Mouse (Mus musculus): ENCODE results near the gene Arcn1. TPM values are rescaled to one million over a fixed set of nuclear protein-coding genes. Genes with fewer than 3 reads are reported as not detected.

Arcn1 gene
- total RNA-seq, 2 experiments from 2014 or later, result 82.7 to 82.8 TPM

DNA sequence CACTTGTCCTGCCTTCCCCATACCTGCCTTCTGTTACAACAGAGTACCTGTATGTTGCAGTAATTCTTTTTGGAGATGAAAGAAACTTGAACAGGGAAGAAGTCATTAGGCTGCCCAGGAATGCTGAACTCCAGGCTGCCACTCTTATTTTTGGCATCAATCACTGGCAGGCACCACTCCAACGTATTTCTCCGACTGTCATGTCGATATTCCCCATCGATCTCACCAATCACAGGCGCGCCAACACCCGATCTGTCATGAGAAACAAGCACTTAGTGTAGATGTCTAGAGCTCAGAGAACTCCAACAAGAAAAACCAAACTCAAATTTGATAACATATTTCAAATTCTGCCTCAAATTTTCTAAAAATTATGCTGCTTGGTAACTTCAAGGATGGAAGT, 22.3 kb downstream of the Arcn1 start:
- no peak for DNase-seq

GRCm38 (mm10) chr9:44740663-44741192, 26.9 kb downstream of the Arcn1 start:
- no peak for DNase-seq

DNA sequence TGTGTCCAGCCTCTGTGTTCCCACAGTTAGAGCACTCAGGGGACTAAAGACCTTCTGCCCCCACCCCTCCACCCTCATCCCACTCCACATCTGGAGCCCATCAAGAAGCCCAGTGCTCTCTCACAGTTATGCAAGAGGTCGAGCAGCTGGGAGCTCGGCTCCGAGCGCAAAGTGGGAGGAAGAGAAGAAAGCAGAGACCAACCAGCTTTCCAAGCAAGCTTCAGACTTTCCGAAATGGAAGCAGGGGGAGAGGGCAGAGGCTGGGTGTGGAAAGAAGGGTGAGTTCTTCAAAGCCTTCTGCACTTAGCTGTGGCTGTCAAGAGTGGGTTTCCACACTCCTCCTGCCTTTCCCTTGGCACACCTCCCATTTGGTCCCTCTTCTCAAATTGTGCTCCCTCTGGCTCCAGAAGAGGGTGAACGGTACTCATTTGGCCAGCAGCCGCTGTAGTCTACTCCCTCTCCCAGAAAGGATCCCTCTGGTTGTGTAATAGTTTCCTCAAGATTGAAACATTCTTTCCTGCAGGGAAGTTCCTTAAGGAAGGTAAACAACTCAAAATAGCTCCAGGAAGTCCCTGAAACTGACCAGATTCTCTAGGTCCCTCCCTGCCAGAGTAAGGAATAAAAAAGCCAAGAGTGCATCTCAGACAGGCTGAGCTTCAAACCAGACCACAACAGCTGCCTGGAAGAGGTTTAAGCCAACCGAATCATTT, 30.2 kb downstream of the Arcn1 start:
- DNase-seq, result peak; percentile 83 to 92

DNA sequence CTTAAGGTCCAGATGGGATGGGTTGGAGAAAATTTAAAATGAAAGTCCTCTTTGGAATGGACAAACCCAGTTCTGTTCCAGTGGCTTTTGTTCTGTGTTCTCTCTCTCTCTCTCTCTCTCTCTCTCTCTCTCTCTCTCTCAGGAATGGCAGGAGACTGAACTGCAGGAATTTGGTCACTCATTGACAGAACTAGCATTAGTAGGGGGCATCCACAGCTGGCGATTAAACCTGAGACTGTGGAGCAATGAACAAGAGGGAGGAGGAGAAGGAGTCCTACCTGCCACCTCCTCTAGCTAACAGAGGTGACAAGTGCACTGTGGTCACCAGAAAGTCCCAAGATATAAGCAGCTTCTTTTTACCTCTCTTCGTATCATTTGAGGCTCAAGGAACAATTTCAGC, 31.3 kb downstream of the Arcn1 start:
- no peak for DNase-seq

- no peak for DNase-seq
These were observed 31.8 kb downstream of the Arcn1 start for GRCm38 (mm10) chr9:44735886-44736285.

DNA sequence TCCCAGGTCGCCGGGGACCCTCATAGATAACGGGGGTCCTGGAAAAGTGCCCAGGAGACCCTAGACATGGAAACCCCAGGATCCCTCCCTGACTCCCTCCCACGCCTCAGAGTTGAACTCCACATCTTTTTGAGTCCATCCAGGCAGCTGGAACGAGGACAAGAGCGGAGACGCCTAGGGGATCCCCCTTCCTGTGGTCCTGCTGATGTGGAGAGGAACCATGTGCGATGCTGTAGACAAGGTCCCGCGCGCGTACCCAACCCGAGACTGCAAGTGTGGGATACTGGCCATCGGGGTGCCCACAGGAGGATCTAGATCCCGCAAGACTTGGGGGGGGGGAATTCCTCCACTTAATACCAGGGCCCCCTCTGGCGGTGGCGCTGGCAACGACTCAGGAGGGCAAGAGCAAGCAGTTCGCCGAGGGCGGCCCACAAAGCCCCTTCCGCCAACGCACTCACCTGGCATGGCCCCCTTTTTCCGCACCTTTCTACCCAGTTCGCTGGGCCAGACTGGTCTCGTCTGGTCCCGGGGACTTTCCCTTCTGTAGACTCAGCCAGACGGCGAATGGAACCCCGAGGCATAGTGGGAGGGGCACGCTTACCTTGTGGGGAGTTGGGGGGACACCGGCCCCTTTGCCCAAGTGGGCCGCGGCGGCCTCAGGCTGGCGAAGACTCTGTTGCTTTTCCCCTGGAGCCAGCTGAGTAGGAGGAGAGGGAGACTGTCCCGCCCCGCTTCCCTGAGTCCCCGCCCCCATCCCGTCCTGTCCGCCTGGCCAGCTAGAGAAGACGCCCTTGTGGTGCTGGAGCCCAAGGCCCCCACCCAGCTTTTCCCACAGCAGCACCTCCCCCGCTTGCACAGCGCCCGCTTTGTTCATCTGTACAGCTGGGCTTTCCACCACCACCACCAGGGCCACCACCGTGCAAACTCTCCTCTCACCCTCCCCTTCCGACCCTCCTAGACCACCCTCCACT, 32.8 kb downstream of the Arcn1 start, which contains the start of gene Phldb1:
Gene Phldb1 (minus strand): TSS at position 675 of the 971 bp plus-strand sequence.
- DNase-seq, result peak; percentile 86 to 90

DNA sequence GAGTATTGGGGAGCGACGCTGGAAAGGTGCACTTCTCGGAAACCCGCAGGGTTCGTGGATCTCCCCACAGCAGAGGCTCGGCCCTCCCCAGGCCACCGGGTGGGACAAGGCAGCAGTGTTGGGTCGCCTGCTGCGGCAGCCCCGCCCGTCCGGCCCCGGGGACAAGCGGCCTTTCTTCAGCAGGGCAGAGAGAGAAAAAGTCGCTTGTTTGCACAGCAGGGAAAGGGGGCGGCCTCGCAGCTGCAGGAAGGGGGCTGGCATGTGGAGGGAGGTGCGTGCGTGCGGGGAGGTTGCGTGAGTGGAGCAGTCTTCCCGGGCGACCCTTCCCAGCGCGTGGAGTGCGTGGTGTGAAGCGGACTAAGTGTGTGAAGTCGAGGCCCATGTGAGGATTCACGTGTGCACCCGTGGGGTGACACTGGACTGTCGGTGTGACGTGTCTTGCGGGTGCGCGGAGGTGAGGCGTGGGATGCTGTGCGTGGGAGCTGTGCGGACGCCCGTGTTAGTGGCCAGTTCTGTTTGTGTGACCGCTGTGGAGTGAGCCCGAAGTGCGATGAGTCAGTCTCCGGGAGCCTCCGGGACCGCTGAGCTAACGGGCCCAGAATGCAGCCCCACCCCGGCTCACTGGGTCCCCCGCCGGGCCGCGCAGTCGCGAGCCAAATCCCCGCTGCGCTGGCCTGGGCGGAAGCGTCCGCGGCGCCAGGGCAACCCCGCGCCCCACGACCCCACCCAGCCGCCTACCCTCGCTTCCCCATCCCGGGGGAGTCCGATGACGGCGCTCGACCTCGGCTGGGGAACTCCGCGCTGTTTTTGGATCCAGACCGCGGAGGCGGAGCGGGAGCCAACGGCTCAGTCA, 33.7 kb downstream of the Arcn1 start:
- peak in 1 of 2 experiments; percentile 92 for DNase-seq

DNA sequence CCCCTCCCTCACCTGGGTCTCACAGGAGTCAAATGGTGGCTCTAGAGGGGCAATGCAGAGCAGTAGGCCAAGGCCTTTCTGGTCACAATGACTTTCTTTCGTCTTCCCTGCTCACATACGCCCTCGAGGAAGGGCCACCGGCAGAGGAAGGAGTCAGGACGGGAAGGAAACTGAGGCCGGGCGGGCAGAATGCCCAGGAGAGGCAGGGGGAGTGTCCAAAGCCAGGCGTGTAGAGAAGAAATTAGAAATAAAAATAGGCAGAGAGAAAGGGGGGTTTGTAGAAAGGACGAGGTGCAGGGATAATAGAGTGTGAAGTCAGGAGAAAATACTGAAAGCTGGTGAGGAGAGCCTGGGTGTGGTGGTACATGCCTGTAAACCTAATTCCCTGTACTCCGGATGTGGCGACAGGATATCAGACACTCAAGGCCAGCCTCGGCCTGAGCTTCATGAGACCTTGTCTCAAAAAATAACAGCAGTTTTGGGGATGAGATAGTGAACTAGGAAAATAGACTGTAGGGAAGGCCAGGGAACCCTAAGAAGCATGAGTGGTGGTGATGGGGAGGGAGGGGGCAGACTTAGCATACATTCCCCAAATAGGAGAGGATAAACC, 34.6 kb downstream of the Arcn1 start:
- DNase-seq, result peak; percentile 60 to 68

- DNase-seq, result no peak
These were observed 35.5 kb downstream of the Arcn1 start for GRCm38 (mm10) chr9:44732130-44732549.

- no peak for DNase-seq
These were observed 40.2 kb downstream of the Arcn1 start for GRCm38 (mm10) chr9:44727441-44727840.

DNA sequence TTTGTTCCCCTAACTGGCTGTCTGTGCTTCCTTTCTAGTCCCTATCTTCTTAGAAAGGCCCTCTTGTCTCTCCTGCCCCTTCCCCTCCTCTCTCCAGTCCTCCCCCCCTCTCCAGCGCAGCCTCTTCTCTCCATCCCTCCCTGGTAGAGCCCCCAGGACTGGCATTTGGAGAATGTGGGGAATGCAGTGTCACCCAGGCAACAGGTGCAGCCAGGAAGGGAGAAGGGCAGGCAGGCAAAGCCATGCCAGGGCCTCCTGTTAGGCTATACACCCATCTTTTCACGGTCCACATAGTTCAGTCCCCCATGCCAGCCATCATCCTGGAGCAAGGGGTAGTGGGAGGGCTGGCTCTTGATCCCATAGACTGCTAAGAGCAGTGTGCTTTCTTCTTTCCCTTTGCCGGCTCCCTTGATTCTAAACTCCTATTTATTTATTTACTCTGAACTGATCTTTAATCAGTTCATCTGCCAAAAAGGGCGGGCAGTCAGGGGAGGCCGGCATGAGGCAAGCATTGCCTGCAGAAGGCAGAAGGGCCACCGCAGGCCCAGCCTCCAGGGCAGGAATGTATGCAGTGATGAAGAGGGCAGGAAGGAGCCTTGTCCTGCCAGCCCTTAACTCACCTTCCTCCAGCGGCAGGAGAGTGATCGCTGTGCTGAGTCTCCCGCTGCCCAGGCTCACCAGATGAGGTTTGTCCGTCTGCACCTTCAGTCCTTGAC, 41.1 kb downstream of the Arcn1 start:
- no peak for DNase-seq

DNA sequence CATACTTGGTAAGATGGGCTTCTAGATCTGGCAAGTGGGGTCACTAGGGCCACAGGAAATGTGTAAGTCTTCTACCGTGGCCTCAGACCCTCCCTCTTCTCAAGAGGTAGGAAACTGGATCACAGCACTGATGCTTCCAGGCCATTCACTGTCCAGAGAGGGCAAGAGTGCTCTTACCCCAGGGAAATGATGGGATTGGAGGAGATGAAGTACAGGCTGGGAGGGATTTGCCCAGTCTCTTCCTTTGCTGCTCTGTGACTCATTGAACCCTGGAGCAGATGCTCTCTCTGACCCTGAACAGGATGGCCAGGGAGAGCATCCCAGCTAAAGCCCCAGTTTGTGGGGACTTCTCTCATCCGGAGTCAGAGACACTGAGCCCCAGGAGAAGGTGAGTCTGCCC, 43.0 kb downstream of the Arcn1 start:
- peak in 1 of 2 experiments; percentile 14 for DNase-seq

DNA sequence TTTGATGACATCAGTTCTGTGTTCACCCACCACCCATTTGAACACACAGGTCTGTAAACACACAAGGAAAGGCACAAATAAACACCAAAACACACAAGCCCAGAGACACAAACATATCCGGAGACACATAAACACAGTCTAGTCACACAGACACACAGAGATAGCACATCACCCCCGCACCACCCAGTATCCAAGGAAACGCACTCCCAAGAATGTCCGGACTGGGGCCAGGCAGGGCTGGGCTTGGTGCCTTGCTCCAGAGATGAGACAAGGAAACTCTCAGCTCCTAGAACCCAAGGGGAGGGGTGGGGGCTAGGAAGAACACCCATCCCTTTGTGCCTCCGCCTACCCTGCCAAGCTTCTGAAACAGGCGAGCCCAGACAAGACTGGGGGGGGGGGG, 43.4 kb downstream of the Arcn1 start:
- DNase-seq, result peak; percentile 69 to 81

DNA sequence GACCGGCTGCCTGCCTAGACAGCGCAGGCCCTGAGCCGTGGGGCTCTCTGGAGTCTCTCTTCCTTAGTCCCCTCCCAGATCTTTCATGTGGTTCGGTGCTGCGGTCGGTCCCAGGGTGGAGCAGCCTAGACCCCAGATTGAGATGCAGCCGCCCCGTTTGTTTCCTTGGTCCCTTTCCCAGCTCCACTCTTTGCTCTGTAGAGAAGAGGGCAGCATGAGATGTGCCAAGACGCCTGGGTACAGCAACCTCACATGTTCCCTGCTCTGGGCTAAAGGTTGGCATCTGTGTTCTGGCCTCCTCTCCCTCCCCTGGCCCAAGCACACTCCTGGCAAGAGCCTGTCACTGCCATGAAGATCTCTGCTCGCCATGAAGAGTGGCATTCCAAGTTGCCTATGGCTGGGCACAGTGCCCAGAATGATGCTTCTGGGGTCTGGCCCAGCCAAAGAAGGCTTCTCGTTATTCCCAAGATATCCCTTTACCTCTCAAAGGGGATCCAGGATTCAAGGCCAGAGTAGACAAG, 44.1 kb downstream of the Arcn1 start:
- peak; percentile 54 to 61 for DNase-seq

- peak; percentile 45 to 65 for DNase-seq
These were observed 44.6 kb downstream of the Arcn1 start for GRCm38 (mm10) chr9:44723008-44723407.

- peak in 1 of 2 experiments; percentile 44 for DNase-seq
These were observed 45.1 kb downstream of the Arcn1 start for GRCm38 (mm10) chr9:44722575-44722974.

DNA sequence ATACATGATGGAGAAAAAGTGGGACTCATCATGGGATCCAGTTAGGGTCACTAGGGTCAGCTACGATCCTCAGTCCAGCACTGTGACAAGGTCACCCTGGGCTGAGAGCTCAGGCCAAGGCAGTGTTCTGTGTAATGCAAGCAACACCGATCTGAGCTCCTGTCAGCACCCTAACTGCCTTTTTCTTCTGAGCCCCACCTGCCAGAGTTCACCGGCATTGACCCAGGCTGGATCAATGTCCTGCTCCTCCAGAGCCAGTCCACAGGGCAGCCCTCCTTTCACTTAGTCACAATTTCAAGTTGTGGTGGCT, 45.8 kb downstream of the Arcn1 start:
- peak; percentile 62 to 71 for DNase-seq

DNA sequence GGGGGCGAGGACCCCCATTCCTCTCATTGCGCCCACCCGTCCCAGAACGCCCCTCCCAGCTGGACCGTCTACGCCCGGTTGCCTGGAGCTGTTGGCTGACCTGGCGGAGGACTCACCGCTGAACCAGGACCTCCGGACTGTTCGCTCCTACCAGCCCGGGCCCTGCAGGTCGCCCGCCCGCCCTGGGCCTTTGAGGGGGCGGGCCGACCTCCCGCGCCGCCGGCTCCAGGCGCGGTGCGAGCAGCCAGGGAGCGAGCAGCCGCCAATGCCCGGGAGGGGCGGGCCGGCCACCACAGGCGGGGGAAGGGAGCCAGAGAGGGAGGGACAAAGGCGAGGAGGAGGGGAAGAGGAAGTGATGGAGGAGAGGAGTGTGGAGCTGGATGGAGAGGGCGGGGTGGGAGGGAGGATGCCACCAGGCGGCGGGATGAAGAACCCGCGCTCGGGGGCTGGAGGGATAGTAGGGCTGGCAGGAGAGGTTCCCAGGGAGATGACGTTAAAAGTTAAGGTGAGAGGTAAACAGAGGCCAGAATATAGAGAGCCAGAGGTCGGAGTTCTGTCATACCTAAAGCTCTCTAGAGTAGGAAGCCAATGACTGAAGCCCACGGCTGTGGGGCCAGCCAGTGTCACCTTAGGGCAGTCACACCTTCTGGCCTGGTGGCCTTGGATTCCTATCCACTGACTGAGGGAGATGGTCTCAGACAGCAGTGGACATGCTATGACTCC, 46.3 kb downstream of the Arcn1 start:
- DNase-seq, result peak; percentile 93 to 95

DNA sequence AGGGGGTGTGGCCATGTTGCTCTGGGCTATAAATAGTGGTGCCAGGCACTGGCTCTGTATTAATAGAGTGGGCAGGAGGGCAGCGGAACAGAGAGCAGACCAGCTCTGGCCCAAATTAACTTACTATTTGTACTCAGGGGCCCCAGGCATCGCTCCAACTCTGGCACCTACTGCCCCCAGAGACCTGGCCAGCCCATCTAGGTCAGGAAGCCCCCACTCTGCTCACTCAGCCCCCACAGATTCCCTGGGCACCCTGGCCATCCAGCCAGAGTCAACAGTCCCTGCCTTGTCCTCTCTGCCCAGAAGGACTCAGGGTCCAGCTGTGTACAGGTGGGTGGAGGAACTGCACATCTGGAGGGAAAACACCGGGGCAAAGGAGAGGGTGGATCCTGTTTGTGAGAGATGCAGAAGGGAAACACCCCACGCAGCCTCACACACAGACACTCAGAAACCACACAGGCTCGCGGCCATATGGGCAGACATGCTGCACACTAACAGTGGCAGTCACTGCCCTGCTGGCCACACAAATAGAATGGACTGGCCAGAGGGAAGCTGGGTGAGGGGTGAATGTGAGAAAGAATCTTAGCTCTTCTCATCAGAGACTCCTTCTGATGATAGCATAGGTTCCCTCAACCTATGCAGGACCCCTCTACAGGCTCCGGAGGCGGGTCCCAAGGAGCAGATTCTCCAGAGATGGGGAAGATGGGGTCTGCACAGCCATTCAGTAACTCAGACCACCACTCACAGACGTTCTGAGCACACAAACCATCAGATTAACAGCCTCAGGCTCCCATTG, 47.1 kb downstream of the Arcn1 start:
- DNase-seq, result peak; percentile 60 to 63
